Mouse (Mus musculus): Measurements from ENCODE around the gene Atxn7l3b. TPM values are rescaled to one million over a fixed set of nuclear protein-coding genes. Genes with fewer than 3 reads are reported as not detected.
A peak's percentile ranks its signal among the peaks of the same experiment; 100 is the strongest.
"Not testable (repeated sequence)": the region's sequence is repeated elsewhere in the genome, so short reads cannot be mapped to it uniquely, and the experiment has no call there.

The Atxn7l3b gene
- total RNA-seq (2021), result 10 to 100 TPM; 28.6 to 32.7 TPM

DNA sequence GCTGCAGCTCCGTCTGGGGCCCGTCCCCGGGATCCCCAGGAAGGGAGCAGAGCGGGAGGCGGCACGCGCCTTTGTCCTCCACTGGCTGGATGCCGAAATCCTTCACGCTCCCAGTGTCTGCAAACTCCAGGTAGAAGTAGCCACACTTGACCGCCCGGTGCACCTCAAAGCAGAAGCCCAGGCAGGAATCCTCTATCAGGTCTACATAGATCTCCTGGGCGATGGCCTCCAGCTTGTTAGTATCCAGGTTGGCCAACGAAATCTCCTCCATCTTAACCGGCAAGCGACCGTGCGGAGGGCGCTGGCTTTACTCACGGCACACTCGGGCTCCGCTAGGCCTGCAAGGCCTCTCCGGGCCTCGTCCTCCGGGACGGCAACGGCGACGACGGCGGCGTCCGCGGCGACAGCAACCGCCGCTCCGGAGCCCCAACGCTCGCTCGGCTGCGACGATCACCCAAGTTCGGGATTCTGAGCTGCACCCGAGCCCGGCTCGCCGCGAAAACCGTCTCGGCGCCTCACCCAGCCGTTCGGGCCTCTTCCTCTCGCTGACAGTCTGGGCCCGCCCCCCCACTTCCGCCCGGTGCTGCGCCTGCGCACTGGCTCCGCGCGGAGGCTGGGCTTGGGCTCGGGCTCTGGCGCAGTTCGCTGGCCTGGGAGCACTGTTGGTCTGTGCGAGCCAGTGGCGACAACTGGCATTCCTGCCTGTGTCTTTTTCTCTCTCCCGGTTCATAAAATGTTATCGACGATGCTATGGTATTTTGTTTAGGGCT is at the start of gene Atxn7l3b:
Gene Atxn7l3b, minus strand, starts transcription at position 550 of the 770 bp plus-strand sequence.
- DNase-seq (ENCODE audit: low spot score), result peak; percentile 92
- intact Hi-C loops (cut with DNase I), result no loop called here

- intact Hi-C loops (cut with DNase I), result no loop called here
- DNase-seq (ENCODE audit: low spot score), result no peak
Observed at GRCm38 (mm10) chr10:112977586-112977985, 48.8 kb upstream of the Atxn7l3b start.

GRCm38 (mm10) chr10:112973286-112974026 is 44.7 kb upstream of the Atxn7l3b start:
- intact Hi-C loops (cut with DNase I), result no loop called here
- DNase-seq (ENCODE audit: low spot score), result no peak

DNA sequence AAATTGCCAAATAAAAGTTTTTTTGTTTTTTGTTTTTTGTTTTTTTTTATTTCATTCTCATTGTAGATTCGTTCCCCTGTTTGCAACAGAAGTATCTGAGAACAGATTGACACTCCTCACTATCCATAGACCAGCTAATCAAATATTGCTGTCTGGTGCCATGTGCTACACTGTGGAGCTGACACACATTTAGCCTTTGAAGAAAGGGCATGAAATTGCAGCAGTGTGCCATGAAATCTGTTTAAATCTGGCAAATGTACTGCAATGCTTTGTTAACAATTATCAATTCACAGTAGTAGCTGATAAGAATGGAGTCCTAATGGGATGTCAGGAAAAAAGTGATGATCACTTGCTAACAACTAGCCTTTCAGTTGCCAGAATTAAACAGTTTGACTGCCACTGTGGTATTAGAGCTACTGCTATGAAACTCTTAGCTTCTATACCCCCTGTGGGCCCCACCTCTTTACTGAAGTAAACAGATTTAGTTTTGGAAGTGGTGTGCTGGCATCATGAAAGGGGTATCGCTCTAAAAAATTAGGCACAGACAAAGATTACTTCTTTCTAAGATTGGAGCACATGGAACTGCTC is 41.3 kb upstream of the Atxn7l3b start:
- intact Hi-C loops (cut with DNase I), result no loop called here
- DNase-seq (ENCODE audit: low spot score), result no peak

DNA sequence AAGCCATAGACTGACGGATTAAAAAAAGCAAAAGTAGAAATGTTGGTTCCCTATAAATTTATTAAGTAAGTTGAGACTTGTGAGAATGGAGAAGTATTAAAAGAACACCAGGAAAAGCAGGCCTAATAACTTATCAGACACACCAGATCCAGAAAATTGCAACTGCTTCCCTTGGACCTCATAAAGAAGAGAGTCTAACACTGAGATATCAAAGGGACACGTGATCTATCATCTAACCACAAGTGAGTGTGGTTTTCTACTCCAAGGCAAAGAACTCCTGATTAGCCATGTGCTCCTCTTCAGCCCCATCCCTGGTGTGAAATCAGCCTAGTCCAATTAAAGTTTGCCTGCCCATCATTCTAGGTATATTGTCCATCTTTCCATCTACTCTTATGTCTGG is 38.8 kb upstream of the Atxn7l3b start:
- intact Hi-C loops (cut with DNase I), result no loop called here

DNA sequence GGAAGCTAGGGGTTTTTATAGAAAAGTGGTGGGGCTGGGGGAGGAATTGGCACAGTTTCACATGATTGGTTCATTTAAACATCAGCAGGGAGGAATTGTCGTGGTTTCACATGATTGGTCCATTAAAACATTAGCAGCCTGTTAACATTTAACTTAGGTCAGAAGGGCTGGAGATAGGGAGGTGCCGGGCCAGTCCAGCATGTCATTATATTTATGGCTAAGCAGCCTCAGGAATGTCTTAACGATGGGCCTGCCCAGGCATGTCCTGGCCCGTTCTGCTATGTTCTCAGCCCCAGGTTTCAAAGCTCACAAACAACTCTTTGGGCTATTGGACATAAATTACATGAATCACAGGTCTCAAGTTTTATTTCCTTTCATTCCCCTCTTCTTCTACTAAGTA is 33.4 kb upstream of the Atxn7l3b start:
- DNase-seq (ENCODE audit: low spot score); intact Hi-C loops (cut with DNase I): not testable (repeated sequence)

More for the DNA sequence above, 38.8 kb upstream of the Atxn7l3b start:
- no peak for DNase-seq (ENCODE audit: low spot score)

GRCm38 (mm10) chr10:112954140-112954539 is 25.3 kb upstream of the Atxn7l3b start:
- DNase-seq (ENCODE audit: low spot score), result no peak
- intact Hi-C loops (cut with DNase I), result no loop called here

- no peak for DNase-seq (ENCODE audit: low spot score)
- intact Hi-C loops (cut with DNase I), result no loop called here
Observed at GRCm38 (mm10) chr10:112948453-112948852, 19.7 kb upstream of the Atxn7l3b start.

DNA sequence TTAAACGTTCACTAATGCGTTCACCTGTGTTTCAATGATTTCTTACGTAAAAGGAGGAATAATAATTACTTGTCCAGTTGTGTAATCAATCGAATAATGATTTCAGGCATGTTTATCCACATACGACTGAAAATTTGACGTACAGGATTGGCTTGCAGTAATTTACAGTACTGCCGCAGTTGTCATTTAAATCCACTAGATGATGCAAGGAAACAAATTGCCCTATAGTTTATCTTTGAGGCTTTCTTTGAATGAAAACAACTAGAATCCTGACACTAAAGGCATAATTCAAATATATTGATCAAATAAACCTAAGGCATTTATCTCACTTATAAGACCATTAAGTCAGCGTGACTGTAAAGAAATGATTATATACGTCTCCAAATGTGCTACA is 418 bp upstream of the Atxn7l3b start:
- no peak for DNase-seq (ENCODE audit: low spot score)
- intact Hi-C loops (cut with DNase I), result no loop called here

GRCm38 (mm10) chr10:112926961-112927360 is 1.8 kb downstream of the Atxn7l3b start:
- intact Hi-C loops (cut with DNase I), result no loop called here
- no peak for DNase-seq (ENCODE audit: low spot score)

GRCm38 (mm10) chr10:112926271-112926670 is 2.5 kb downstream of the Atxn7l3b start:
- DNase-seq (ENCODE audit: low spot score), result no peak
- intact Hi-C loops (cut with DNase I), result no loop called here

DNA sequence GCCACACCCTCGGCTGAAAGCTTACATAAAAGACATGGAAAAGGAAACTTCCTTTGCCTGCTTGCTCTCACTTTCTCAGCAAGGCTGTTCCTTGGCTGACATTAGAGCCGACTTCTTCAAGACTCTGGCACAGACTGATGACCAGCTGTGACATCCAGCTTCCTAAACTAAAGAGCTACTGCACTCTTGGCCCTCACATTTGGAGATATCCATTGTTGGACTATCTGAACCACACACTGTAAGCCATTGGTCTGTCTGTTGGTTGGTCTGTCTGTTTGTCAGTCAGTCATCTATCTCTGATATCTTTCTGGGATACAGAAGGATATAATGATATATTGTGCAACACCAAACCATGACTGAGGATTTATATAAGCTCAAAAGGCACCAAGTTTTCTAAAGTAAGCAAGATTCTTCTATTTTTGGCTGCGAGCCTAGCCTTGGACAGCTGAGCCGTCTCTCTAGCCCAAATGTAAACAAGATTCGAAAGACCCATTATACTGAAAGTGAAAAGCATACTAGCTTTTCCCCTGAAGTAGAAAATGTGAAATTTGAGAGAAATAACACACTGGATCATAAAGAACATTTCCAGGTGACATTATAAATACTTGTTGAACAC is 12.1 kb downstream of the Atxn7l3b start:
- intact Hi-C loops (cut with DNase I), result no loop called here

DNA sequence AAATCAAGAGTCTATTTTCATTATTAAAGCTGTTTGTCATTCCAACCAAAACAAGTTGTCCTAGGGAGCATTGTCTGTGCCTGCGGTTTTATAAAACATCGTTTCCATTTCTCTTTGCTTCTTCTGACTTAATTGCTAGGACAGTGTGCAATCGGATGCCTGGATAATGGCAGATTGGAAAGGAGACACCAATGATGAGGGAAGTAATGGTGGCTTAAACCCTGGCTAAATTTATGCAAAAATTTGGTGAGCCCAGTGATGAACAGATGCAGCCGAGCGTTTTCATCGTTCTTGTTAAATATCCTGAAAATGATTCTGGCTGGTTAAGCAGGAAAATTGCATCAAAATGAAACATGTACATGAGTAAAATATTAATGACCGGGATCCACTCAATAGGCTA is 28.6 kb downstream of the Atxn7l3b start:
- intact Hi-C loops (cut with DNase I), result no loop called here
- no peak for DNase-seq (ENCODE audit: low spot score)

More for the DNA sequence above, 12.1 kb downstream of the Atxn7l3b start:
- DNase-seq (ENCODE audit: low spot score), result no peak

GRCm38 (mm10) chr10:112899796-112900195 is 29.0 kb downstream of the Atxn7l3b start:
- intact Hi-C loops (cut with DNase I), result no loop called here
- no peak for DNase-seq (ENCODE audit: low spot score)

- DNase-seq (ENCODE audit: low spot score), result no peak
- intact Hi-C loops (cut with DNase I), result no loop called here
Observed at GRCm38 (mm10) chr10:112896636-112897035, 32.2 kb downstream of the Atxn7l3b start.

DNA sequence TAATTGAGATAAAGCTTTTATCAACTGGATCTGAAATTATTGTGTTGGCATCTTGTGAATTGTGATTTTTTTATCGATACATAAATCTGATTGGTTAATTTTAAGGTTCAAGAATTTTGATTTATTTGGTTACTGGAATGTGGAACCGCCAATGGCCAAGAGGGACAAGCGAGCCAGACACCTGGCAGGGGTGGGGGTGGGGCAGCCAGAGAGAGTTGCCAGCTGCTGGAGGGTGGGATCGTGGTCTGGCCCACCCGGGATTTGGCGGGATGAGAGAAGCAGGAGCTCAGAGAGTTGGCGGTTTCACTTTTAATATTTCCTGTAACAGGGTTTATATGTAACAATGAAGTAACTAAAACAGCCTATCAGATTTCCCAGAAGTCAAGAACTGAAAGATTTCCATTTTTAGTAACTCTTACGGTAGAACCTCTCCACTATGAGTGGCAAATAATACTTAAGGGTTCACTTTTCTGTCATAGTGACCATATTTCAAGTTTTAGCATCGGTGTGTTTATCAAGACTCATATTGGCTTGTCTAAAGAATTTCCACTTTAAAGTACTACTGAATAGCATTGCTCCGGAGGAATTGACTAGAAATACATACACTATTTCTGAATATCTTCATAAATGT is 35.1 kb downstream of the Atxn7l3b start:
- intact Hi-C loops (cut with DNase I), result no loop called here
- DNase-seq (ENCODE audit: low spot score), result no peak

DNA sequence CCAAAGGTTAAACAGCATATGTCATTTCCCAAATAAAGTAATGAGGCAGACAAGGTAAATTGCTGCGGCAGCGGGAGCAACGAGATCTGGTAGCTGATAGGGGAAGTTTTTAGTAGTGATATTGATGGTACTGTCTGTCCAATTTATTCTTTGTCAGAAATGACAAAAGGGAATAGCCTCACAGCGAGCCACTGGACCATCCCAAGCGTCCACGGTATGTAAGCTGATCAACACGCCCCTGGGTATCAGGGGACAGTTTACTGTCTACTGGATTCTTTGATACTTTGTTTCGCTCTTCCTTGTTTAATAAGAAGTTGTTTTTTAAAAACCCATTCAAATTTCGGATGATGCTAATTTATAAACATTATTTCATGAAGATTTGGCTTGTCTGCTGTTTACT is 44.7 kb downstream of the Atxn7l3b start:
- intact Hi-C loops (cut with DNase I), result no loop called here
- DNase-seq (ENCODE audit: low spot score), result no peak

DNA sequence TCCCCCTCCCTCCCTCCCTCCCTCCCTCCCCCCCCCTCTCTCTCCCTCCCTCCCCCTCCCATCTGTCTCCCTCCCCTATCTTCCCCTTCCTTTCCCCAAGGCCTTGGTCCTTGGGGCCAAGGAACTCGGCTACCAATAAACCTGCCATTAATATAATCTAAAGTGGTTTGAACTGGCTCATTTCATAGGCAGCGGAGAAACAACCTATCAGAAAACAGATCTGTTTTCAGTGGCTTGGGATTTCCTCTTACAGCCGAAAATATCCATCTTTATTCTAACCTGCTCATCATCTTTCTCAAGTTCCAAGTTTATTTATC is 45.2 kb downstream of the Atxn7l3b start:
- intact Hi-C loops (cut with DNase I), result no loop called here
- no peak for DNase-seq (ENCODE audit: low spot score)

GRCm38 (mm10) chr10:112882789-112883687 is 45.8 kb downstream of the Atxn7l3b start:
- intact Hi-C loops (cut with DNase I), result no loop called here
- DNase-seq (ENCODE audit: low spot score), result no peak
